Mouse (Mus musculus) forebrain, embryonic 16.5 days (tissue): ENCODE data around the gene Cotl1. TPM values are rescaled to one million over a fixed set of nuclear protein-coding genes. Genes with fewer than 3 reads are reported as not detected.

Experiments used
- ATAC-seq: fragments of 200-750 bp; cut with Nextera tagmentation; 2 replicates; pipeline ENCODE4 v1.8.0; 2017; ENCODE audit warnings: mild to moderate bottlenecking, moderate library complexity
- H3K27ac ChIP-seq: fragments of 300-500 bp; sonication (generic); 2 replicates; pipeline ENCODE4 v1.5.1; 2014; ENCODE audit warnings: low read length, control low read depth
- H3K27me3 ChIP-seq: fragments of 300-500 bp; sonication (generic); replicated peaks from 2 replicates; pipeline ENCODE4 v1.6.1; 2014; ENCODE audit warnings: low read length; ENCODE audit not compliant: control insufficient read depth, insufficient read depth
- H3K36me3 ChIP-seq: fragments of 300-500 bp; sonication (generic); 2 replicates; pipeline ENCODE4 v1.6.1; 2014; ENCODE audit not compliant: control insufficient read depth, insufficient read depth
- H3K4me1 ChIP-seq: fragments of 300-500 bp; sonication (generic); replicated peaks from 2 replicates; pipeline ENCODE4 v1.6.1; 2014; ENCODE audit warnings: low read length; ENCODE audit not compliant: control insufficient read depth, insufficient read depth
- H3K4me2 ChIP-seq: fragments of 300-500 bp; sonication (generic); 2 replicates; pipeline ENCODE4 v1.6.1; 2014; ENCODE audit warnings: mild to moderate bottlenecking, low read length, control low read depth
- H3K4me3 ChIP-seq: fragments of 300-500 bp; sonication (generic); replicated peaks from 2 replicates; pipeline ENCODE4 v1.5.1; 2014; ENCODE audit warnings: mild to moderate bottlenecking, low read length, control low read depth
- H3K9ac ChIP-seq: fragments of 300-500 bp; sonication (generic); replicated peaks from 2 replicates; pipeline ENCODE4 v1.6.1; 2014; ENCODE audit warnings: low read depth, low read length, control low read depth
- H3K9me3 ChIP-seq: fragments of 300-500 bp; sonication (generic); 2 replicates; pipeline ENCODE4 v1.6.1; 2016; ENCODE audit warnings: low read length; ENCODE audit not compliant: control insufficient read depth
- WGBS: fragments of 180-500 bp; shearing (Covaris S2); extraction: QIAGEN DNeasy Blood & Tissue Kit; methylation state at CpG from one replicate; pipeline ENCODE4 v1.1.7; 2014; 5-methylcytosine and 5-hydroxymethylcytosine counted together
- polyA plus RNA-seq: library from polyadenylated mRNA; unstranded; fragments of >200 nt; fragmentation: Nextera tagmentation; extraction: Ambion mirVana; gene quantifications from 2 replicates; pipeline ENCODE4 v1.2.1, GENCODE M21; 2015

Cotl1 gene
- polyA plus RNA-seq, 1 experiment from 2014 or later, result 147 TPM

DNA sequence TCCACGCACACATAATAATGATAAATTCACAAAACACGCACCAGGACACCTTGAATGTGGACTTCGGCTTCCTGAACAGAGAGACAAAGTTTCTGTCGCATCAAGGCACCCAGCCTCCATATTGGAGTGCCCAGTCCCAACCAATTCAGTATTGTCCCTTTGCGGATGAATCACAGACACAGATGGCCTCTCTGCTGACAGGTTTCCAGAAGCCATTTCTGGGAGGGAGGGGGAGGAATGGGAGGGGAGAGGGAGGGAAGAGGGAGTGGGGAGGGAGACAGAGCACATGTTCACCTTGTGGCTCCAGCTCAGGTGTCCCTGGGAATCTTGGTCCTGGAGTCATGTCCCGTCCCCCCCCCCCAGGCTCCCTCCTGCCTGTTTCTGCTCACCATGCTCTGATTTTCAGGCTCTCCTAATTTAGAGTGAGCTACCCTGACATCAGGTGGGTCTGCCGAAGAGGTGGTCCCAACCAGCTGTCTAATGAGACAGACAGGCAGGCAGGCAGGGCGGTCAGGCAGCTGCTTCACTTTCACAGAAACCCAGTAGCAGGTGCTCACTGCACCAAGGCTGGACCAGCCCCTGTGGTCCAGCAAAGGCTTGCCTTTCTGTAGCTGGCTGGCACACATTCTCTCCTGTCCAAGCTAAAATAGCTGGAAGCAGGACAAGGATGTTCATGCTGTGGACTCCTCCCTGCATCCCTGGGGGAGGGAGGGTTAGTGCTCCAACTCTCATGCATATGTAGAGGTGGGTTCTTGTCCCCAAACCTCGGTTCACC, 51.5 kb downstream of the Cotl1 start:
- Histone ChIP-seq H3K27ac (no peak overlapping the region), H3K4me2 (no peak overlapping the region), H3K9me3 (no peaks in the 10 kb centered on the region), H3K4me1 (peaks cover 25% of the 10 kb centered on the region), H3K4me3 (no peak overlapping the region), H3K9ac (no peak overlapping the region), H3K36me3 (no peaks in the 10 kb centered on the region), H3K27me3 (no peaks in the 10 kb centered on the region)
- ATAC-seq, result no peak
- 74% methylated on average over 8 of the region's 9 CpGs for WGBS

DNA sequence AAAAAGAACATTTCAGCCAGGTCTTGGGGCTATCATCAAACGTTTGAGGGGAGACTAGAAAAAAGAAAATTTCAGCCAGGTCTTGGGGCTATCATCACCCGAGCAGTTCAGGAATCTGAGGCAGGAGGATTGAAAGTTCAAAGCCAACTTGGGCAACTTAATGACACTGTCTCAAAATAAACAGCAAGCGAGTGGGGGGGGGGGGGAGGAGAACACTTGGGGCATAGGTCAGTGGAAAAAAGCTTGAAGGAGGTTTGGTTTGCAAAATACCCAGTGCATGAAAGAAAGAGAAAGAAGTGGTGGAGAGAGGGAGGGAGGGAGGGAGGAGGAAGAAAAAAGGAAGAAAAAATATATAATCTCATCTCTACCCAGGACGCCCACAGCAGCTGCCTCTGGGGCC, 53.0 kb downstream of the Cotl1 start:
- H3K27ac ChIP-seq, result no peak overlapping the region
- 60% methylated on average over 4 of the region's 4 CpGs for WGBS
- ATAC-seq, result no peak

DNA sequence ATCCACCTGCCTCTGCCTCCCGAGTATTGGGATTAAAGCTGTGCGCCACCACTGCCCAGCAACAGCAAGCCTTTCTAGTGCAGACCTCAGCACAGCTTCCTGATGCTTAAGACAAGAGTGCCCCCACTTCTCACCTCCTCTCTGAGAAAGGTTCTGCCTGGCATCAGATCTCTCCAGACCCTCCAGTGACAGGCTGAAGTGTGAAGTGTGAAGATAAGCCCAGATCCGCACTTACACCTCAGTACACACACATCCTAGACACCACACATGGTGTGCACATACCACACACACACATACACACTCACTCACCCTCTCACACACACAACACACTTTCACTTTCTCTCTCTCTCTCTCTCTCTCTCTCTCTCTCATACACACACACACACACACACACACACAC, 53.5 kb downstream of the Cotl1 start:
- Histone ChIP-seq H3K9me3 (no peaks in the 10 kb centered on the region), H3K27ac (no peak overlapping the region), H3K4me3 (no peak overlapping the region), H3K9ac (no peak overlapping the region), H3K27me3 (no peaks in the 10 kb centered on the region), H3K36me3 (no peaks in the 10 kb centered on the region), H3K4me1 (peaks cover 21% of the 10 kb centered on the region), H3K4me2 (no peak overlapping the region)
- no peak for ATAC-seq
- 62% methylated on average over 3 of the region's 3 CpGs for WGBS

More for the DNA sequence above, 53.0 kb downstream of the Cotl1 start:
- no peaks in the 10 kb centered on the region for H3K9me3 ChIP-seq
- no peak overlapping the region for H3K4me3 ChIP-seq
- no peaks in the 10 kb centered on the region for H3K36me3 ChIP-seq
- no peak overlapping the region for H3K4me2 ChIP-seq
- no peak overlapping the region for H3K9ac ChIP-seq
- H3K27me3 ChIP-seq, result no peaks in the 10 kb centered on the region
- H3K4me1 ChIP-seq, result peaks cover 25% of the 10 kb centered on the region

DNA sequence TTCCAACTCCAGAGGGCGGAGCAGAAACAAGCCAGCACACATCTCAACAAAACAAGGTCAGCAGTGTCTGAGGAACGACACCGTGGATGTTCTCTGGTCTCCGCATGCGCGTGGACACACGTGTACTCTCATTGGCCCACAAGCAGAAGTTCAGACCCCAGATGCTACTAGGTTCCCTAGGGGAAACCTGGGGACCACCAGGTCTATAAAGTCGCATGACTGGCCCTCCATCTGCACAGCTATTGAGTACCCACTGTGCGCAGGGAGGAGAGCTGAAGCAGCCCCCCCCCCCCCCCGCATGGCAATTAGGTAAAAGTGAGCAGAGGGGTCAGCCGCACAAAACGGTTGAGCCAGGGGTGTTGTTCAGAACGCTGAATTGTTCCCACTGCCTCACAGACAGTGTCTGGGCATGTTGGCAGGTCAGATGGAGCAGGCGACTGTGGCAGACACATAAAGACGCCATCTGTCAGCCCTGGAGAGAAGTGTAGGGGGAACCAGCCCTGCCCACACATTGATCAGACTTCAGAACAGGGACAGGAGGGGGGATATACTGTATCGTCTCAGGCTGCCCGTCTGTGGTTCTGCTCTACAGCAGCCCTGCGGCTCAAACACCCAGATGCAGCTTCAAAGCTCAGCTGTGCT, 54.5 kb downstream of the Cotl1 start:
- Histone ChIP-seq H3K4me3 (no peak overlapping the region), H3K9me3 (no peaks in the 10 kb centered on the region), H3K4me1 (peaks cover 18% of the 10 kb centered on the region), H3K27me3 (no peaks in the 10 kb centered on the region), H3K27ac (peak overlapping the region; percentile 77), H3K4me2 (no peak overlapping the region), H3K36me3 (no peaks in the 10 kb centered on the region), H3K9ac (no peak overlapping the region; the same call in 1 of the 2 replicates)
- ATAC-seq, result peak; percentile 80
- 35% methylated on average over 18 of the region's 18 CpGs for WGBS

DNA sequence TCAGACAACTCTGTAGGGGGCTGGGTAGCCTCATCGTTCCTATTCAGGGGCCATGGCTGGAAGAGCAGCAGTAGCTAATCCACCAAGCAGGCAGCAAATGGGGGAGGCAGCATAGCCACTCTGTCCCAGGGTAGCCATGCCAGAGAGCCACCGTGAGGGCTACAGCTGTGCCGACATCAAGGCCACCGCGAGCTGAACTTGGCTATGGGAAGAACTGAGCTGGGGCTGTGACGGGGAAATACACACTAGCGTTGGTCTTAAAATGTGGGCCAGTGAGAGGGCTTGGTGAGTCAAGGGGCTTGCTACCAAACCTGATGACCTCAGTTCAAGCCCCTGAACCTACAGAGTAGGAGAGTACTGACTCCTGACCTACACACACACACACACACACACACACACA, 55.7 kb downstream of the Cotl1 start:
- no peaks in the 10 kb centered on the region for H3K36me3 ChIP-seq
- H3K4me3 ChIP-seq, result no peak overlapping the region
- no peak overlapping the region for H3K9ac ChIP-seq
- H3K4me1 ChIP-seq, result peaks cover 18% of the 10 kb centered on the region
- H3K9me3 ChIP-seq, result no peaks in the 10 kb centered on the region
- H3K27ac ChIP-seq, result no peak overlapping the region
- H3K4me2 ChIP-seq, result no peak overlapping the region
- no peak for ATAC-seq
- H3K27me3 ChIP-seq, result no peaks in the 10 kb centered on the region; the same call in 1 of the 2 replicates
- WGBS, result 65% methylated on average over 7 of the region's 7 CpGs

DNA sequence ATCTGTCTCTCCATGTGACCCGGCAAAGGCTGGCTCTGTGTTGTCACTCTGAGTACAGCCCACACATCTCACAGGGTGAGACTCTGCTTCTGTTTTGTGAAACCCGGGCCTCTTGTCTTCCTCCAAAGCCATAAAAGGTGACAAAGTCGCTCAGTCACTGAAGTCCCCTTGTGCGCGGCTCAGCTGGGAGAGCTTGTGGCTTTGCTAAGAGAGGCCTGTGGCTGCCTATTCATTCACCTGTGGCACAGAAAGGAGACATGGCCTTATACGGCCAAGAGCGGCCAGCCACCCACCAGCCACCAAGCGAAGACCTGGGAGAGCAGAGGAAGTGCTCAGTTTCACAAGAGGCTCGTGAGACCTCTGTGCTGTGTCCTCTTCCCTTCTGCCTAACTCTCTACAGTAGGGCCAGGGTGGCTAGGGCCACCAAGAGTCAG, 56.2 kb downstream of the Cotl1 start:
- no peak overlapping the region for H3K4me3 ChIP-seq
- 53% methylated on average over 9 of the region's 9 CpGs for WGBS
- ATAC-seq, result no peak
- H3K36me3 ChIP-seq, result no peaks in the 10 kb centered on the region
- H3K9me3 ChIP-seq, result no peaks in the 10 kb centered on the region
- peaks cover 18% of the 10 kb centered on the region for H3K4me1 ChIP-seq
- no peak overlapping the region for H3K27ac ChIP-seq
- no peaks in the 10 kb centered on the region; the same call in 1 of the 2 replicates for H3K27me3 ChIP-seq
- H3K9ac ChIP-seq, result no peak overlapping the region
- no peak overlapping the region for H3K4me2 ChIP-seq

DNA sequence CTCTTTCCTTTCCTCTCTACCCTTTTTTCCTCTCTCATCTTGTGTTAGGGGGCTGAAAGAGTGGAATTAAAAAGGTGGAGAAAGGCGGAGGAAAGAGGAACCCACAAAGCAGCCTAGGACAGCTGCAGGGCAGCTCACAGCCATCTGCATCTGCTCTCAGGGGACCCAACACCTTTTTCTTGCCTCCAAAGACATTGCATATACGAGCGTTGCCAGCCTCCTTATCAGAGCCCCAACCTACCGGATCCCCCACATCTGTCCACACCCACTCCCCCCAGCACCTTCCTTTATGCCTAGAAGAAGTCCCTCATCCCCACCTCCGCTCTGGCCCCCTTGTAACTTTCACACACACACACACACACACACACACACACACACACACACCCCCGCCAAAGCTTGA, 56.8 kb downstream of the Cotl1 start:
- H3K27me3 ChIP-seq, result no peaks in the 10 kb centered on the region; the same call in 1 of the 2 replicates
- no peak overlapping the region for H3K4me2 ChIP-seq
- H3K4me3 ChIP-seq, result no peak overlapping the region
- no peaks in the 10 kb centered on the region for H3K9me3 ChIP-seq
- no peak for ATAC-seq
- no peak overlapping the region for H3K27ac ChIP-seq
- no peak overlapping the region for H3K9ac ChIP-seq
- no peaks in the 10 kb centered on the region for H3K36me3 ChIP-seq
- peaks cover 16% of the 10 kb centered on the region for H3K4me1 ChIP-seq
- 77% methylated on average over 6 of the region's 6 CpGs for WGBS

DNA sequence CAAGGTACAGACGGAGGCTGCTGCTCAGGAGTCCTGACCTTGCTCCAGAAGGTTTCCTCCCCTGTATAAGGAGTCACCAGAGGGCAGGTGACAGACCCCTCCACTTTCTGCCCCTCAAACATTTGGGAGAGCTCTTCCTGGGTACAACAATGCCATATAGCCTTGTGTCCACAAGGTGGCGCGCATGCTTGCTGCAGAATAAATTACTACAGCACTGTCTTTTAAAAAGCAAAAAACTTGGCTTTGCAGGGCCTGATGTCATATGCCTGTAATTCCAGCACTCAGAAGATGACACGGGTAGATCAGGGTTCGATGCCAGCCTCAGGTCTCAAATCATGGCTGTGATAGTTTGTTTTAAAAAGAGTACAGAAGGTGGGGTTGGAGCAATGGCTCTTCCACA, 57.6 kb downstream of the Cotl1 start:
- H3K4me2 ChIP-seq, result no peak overlapping the region
- H3K27me3 ChIP-seq, result no peaks in the 10 kb centered on the region; the same call in 1 of the 2 replicates
- H3K4me3 ChIP-seq, result no peak overlapping the region
- H3K9ac ChIP-seq, result no peak overlapping the region
- H3K4me1 ChIP-seq, result peaks cover 15% of the 10 kb centered on the region
- no peaks in the 10 kb centered on the region for H3K9me3 ChIP-seq
- H3K27ac ChIP-seq, result no peak overlapping the region
- whole genome bisulfite sequencing, result 7% methylated on average over 5 of the region's 5 CpGs
- ATAC-seq, result no peak
- no peaks in the 10 kb centered on the region for H3K36me3 ChIP-seq

DNA sequence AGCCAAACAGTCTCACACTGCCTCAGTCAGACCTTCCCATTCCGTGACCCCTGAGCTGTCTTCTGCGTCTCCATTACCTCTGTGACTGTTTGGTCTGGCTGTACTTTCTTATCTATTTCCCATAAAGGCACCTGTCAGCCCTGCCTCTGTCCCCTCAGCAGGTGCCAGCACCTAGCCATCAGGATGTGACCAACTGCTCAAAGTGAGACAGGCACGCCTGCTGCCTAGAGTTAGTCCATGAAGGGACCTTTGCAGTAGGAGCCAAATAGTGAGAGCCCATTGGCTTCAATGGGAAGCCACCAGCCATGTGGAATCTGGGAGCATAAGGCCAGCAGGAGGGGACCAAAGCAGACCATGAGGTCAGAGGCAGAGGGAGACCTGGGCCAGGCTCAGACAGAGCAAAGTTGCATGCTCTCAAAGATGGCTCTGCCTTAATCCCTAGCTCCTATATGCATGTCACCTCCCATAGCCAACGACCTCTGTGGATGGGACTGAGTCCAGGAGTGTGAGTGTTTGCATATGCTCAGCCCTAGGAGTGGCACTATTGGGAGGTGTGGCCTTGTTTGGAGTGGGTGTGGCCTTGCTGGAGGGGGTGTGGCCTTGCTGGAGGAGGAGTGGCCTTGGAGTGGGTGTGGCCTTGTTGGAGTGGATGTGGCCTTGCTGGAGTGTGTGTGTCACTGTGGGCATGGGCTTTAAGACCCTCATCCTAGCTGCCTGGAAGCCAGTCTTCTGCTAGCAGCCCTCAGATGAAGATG, 59.1 kb downstream of the Cotl1 start:
- Histone ChIP-seq H3K36me3 (no peaks in the 10 kb centered on the region), H3K27me3 (no peaks in the 10 kb centered on the region; the same call in 1 of the 2 replicates), H3K4me3 (no peak overlapping the region), H3K4me1 (peaks cover 20% of the 10 kb centered on the region), H3K4me2 (no peak overlapping the region), H3K9me3 (no peaks in the 10 kb centered on the region), H3K9ac (no peak overlapping the region), H3K27ac (no peak overlapping the region)
- no peak for ATAC-seq
- WGBS, result 76% methylated on average over 4 of the region's 4 CpGs
